Mouse (Mus musculus) heart, adult 2 months (tissue): ENCODE data around the gene D430042O09Rik.

ENCODE experiments used
- CTCF ChIP-seq: fragments of 200-600 bp; IDR thresholded peaks from 2 replicates; pipeline ENCODE4 v1.8.1; 2022; ENCODE audit warnings: antibody characterized with exemption, mild to moderate bottlenecking, moderate library complexity
- EP300 ChIP-seq: fragments of 200-500 bp; IDR thresholded peaks from 2 replicates; pipeline ENCODE4 v1.6.1; 2011; ENCODE audit warnings: low read depth, low read length, control low read depth; ENCODE audit not compliant: insufficient read depth
- POLR2A ChIP-seq: fragments of 200-500 bp; IDR thresholded peaks from 2 replicates; pipeline ENCODE4 v1.6.1; 2011; ENCODE audit warnings: mild to moderate bottlenecking, low read depth, low read length, control low read depth; ENCODE audit not compliant: insufficient read depth

DNA sequence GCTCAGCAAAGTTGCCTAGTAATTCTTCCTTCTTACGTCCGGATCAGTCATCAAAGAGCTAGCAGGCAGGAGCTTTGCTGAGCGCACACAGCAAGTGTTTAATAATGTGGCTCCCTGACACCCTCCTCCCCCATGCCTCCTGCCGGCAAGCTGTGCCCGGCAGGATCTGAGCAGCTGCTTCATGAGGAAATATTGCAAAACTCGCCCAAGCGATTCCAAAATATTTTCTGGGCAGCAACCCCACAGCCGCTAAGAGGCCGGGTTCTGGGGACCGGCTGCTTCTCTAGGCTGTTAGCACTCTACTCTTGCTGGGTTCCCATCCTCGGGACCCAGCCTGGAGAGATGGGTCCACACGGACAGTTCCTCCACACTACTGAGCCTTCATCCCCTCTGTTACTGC lies 180.7 kb downstream of the D430042O09Rik start:
- TF ChIP-seq CTCF (no peak), POLR2A (no peak), EP300 (no peak)
